Mouse (Mus musculus) intestine, embryonic 15.5 days (tissue): Measurements from ENCODE around the gene Gabpb2. TPM values are rescaled to one million over a fixed set of nuclear protein-coding genes. Genes with fewer than 3 reads are reported as not detected.

Experiments
- ATAC-seq: fragments of 200-750 bp; cut with Nextera tagmentation; 2 replicates; pipeline ENCODE4 v1.8.0; 2017; ENCODE audit warnings: moderate TSS enrichment, moderate library complexity
- H3K27ac ChIP-seq: fragments of 300-500 bp; sonication (generic); 2 replicates; pipeline ENCODE4 v1.5.1; 2015; ENCODE audit warnings: mild to moderate bottlenecking, inconsistent platforms
- H3K27me3 ChIP-seq: fragments of 300-500 bp; sonication (generic); replicated peaks from 2 replicates; pipeline ENCODE4 v1.6.1; 2015; ENCODE audit warnings: inconsistent platforms
- H3K36me3 ChIP-seq: fragments of 300-500 bp; sonication (generic); 2 replicates; pipeline ENCODE4 v1.6.1; 2015; ENCODE audit warnings: inconsistent platforms
- H3K4me1 ChIP-seq: fragments of 300-500 bp; sonication (generic); replicated peaks from 2 replicates; pipeline ENCODE4 v1.6.1; 2015; ENCODE audit warnings: inconsistent platforms
- H3K4me2 ChIP-seq: fragments of 300-500 bp; sonication (generic); replicated peaks from 2 replicates; pipeline ENCODE4 v1.6.1; 2015; ENCODE audit warnings: mild to moderate bottlenecking, inconsistent platforms
- H3K4me3 ChIP-seq: fragments of 300-500 bp; sonication (generic); replicated peaks from 2 replicates; pipeline ENCODE4 v1.5.1; 2015; ENCODE audit warnings: inconsistent platforms
- H3K9ac ChIP-seq: fragments of 300-500 bp; sonication (generic); 2 replicates; pipeline ENCODE4 v1.6.1; 2015; ENCODE audit warnings: inconsistent platforms
- H3K9me3 ChIP-seq: fragments of 300-500 bp; sonication (generic); 2 replicates; pipeline ENCODE4 v1.6.1; 2016; ENCODE audit warnings: inconsistent platforms
- WGBS: fragments of 180-500 bp; shearing (Covaris S2); methylation state at CpG from one replicate; pipeline ENCODE4 v1.1.7; 2015; 5-methylcytosine and 5-hydroxymethylcytosine counted together
- polyA plus RNA-seq: library from polyadenylated mRNA; unstranded; fragments of >200 nt; fragmentation: Nextera tagmentation; extraction: Ambion mirVana; gene quantifications from 2 replicates; pipeline ENCODE4 v1.2.1, GENCODE M21; 2015

The Gabpb2 gene
- polyA plus RNA-seq, 1 experiment from 2014 or later = 8.0 TPM

DNA sequence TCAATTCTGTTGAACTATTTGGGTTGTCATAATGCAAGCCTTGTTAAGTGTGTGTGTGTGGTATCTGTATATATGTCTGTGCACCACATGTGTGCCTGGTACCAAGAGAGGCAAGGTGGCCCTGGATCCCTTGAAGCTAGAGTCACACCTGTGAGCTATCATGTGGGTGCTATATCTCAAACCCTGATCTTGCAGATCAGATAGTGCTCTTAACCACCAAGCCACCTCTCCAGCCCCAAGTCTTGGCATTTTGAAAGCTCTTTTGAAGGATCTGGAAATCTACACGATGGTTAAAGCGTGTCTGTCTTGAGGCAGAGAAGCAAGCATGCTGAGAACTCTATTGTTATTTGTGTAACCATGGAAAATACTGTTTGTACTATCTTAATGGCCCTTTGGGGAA, 7.1 kb downstream of the Gabpb2 start:
- no peak overlapping the region for H3K9ac ChIP-seq
- no peaks in the 10 kb centered on the region for H3K4me1 ChIP-seq
- 82% methylated on average over 2 of the region's 2 CpGs for WGBS
- ATAC-seq = no peak
- H3K4me3 ChIP-seq = no peak overlapping the region
- H3K27ac ChIP-seq = no peak overlapping the region
- H3K27me3 ChIP-seq = no peaks in the 10 kb centered on the region
- H3K36me3 ChIP-seq = peaks cover 11% of the 10 kb centered on the region; the same call in 1 of the 2 replicates
- H3K9me3 ChIP-seq = no peaks in the 10 kb centered on the region
- H3K4me2 ChIP-seq = no peak overlapping the region

DNA sequence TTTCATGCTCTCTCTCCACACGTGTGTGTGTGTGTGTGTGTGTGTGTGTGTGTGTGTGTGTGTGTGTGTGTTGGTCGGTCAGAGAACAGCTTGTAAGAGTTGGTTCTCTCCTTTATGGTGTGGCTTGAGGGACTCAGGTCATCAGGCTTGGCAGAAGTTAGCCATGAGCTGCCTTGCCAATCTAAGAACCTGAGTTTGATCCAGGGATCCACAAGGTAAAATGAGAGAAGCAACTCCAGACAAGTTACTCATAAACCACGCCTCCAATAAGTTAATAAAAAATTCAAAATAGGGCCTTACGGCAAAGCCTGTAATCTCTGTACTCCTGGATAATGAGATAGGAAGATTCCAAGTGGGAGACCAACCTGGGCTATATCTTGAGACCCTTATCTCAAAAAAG, 9.4 kb downstream of the Gabpb2 start:
- no peak overlapping the region for H3K4me3 ChIP-seq
- no peak overlapping the region for H3K4me2 ChIP-seq
- H3K27me3 ChIP-seq = no peaks in the 10 kb centered on the region
- peaks cover 22% of the 10 kb centered on the region for H3K36me3 ChIP-seq
- no peaks in the 10 kb centered on the region for H3K9me3 ChIP-seq
- ATAC-seq = no peak
- H3K4me1 ChIP-seq = no peaks in the 10 kb centered on the region
- WGBS = 86% methylated on average over 3 of the region's 4 CpGs
- no peak overlapping the region for H3K9ac ChIP-seq
- no peak overlapping the region for H3K27ac ChIP-seq

DNA sequence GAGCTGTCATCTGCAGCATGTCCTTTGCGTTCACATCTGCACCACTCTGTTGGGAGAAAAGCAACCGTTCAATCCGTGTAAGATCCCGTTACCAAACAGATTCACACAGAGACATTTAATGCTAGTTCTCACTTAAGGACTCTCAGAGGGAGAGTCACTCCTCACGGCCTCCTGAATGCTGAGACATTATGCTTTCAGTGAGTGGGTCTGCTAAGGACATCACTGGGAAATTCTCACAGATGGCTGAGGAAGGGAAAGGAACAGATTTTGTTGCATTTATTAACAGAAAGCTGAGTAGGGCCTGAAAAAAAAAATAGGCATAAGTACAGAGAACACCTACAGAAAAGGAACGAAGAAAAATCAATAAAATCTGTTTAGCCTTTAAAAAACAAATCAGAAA, 13.8 kb downstream of the Gabpb2 start:
- Histone ChIP-seq H3K4me1 (no peaks in the 10 kb centered on the region), H3K36me3 (peaks cover 52% of the 10 kb centered on the region), H3K4me3 (no peak overlapping the region), H3K4me2 (no peak overlapping the region), H3K9me3 (no peaks in the 10 kb centered on the region), H3K27ac (no peak overlapping the region), H3K27me3 (no peaks in the 10 kb centered on the region), H3K9ac (no peak overlapping the region)
- no peak for ATAC-seq
- WGBS = 94% methylated on average over 6 of the region's 6 CpGs

DNA sequence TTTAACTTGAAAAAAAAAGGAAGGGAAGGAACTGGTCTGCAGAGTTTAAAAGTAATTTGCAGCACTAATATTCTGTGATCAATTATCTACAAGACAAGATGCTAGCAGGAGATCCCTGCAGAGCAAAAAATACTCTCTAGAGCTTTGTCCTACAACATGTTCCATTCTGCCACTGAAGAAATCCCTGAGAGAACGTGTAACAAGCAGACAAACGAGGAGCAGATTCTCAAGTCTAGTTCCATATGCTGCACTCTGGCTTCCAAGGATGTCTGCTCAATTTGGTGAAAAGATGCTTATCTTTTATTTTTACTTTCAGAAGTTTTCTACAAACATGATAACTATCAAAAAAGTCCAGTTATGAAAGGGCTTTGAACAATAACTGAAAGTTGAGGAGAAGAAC, 17.2 kb downstream of the Gabpb2 start:
- H3K27ac ChIP-seq = no peak overlapping the region
- H3K36me3 ChIP-seq = peaks cover 62% of the 10 kb centered on the region
- no peaks in the 10 kb centered on the region for H3K4me1 ChIP-seq
- no peaks in the 10 kb centered on the region for H3K9me3 ChIP-seq
- H3K4me3 ChIP-seq = no peak overlapping the region
- H3K9ac ChIP-seq = no peak overlapping the region
- no peak overlapping the region for H3K4me2 ChIP-seq
- no peaks in the 10 kb centered on the region for H3K27me3 ChIP-seq
- WGBS = 87% methylated on average over 2 of the region's 2 CpGs
- ATAC-seq = no peak

DNA sequence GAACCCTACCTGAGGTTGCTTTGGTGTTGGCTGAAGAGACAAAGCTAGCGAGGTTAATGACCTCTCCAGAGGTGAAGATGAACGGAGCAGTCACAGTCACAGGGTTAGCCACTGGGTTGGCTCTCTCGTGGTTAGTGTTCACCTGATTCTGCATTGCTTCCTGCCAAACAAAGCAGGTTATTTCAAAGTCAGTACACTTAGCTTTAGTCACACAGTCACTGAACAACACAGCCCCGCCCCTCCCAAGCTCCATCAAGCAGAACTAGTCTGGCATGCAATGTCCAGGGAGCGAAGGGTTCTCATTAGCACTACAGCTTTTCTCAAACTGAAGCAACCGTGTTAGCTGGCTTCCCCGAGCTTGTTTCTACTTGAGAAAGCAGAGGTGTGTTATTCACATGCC, 17.6 kb downstream of the Gabpb2 start:
- H3K4me2 ChIP-seq = no peak overlapping the region
- H3K27ac ChIP-seq = no peak overlapping the region
- H3K9me3 ChIP-seq = no peaks in the 10 kb centered on the region
- no peaks in the 10 kb centered on the region for H3K27me3 ChIP-seq
- no peak overlapping the region for H3K9ac ChIP-seq
- H3K36me3 ChIP-seq = peaks cover 62% of the 10 kb centered on the region
- H3K4me1 ChIP-seq = no peaks in the 10 kb centered on the region
- H3K4me3 ChIP-seq = no peak overlapping the region
- 89% methylated on average over 7 of the region's 7 CpGs for WGBS
- no peak for ATAC-seq

DNA sequence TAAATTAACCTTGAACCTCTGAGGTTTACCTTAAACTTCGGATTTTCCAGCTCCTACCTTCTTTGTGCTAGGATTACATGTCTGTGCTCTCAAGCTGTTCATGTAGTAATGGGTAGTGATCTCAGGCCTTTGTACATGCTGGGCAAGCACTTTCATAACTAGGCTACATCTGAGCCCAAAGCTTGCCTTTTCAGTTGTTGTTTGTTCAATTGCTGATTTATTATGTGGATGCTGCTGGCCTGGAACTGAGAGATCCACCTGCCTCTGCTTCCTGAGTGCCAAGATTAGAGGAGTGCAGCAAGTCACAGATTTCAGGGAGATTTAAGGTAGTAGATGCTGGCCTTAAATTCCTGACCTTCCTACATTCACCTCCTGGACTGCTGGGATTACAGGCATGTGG, 18.6 kb downstream of the Gabpb2 start:
- 67% methylated on average over 1 of the region's 1 CpGs for WGBS
- no peaks in the 10 kb centered on the region for H3K4me1 ChIP-seq
- no peak overlapping the region for H3K27ac ChIP-seq
- H3K9me3 ChIP-seq = no peaks in the 10 kb centered on the region
- H3K27me3 ChIP-seq = no peaks in the 10 kb centered on the region
- ATAC-seq = no peak
- peaks cover 56% of the 10 kb centered on the region for H3K36me3 ChIP-seq
- no peak overlapping the region for H3K4me3 ChIP-seq
- no peak overlapping the region for H3K4me2 ChIP-seq
- H3K9ac ChIP-seq = no peak overlapping the region

DNA sequence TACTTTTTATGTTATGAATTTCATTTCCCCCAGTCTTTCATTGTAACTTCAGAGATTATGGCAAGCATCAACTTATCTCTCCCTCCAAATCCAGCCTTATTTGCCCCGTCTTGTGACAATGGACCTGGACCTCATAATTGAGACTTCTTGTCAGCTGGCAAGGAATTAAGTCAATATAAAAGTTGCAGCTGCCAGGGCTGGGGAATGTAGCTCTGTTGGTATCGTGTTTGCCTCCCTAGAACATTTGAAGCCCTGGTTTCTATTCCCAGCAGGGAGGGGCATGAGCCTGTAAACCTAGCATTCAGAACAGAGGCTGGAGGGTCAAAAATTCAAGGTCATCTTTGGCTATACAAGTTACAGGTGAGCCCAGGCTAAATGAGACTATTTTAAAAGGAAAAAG, 21.9 kb downstream of the Gabpb2 start:
- no peak overlapping the region for H3K27ac ChIP-seq
- ATAC-seq = no peak

DNA sequence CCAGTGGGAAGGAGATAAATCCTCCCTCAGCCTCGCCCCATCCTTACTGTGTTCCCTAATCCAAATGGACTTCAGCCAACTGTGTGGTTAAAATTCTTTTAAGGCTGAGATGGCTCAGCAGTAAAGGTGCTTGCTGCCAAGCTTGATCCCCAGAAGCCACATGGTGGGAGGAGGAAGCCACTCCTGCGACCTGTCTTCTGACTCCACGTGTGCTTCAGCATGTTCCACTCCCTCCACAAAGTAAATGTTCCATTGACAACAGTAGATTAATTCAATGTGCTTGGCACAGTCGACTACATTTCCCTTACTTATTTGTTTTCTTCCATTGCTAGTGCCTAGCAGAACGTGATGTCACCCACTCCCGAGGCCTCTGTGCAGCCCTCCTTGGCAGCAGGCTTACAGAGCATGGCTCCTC, 23.0 kb downstream of the Gabpb2 start:
- no peaks in the 10 kb centered on the region for H3K4me1 ChIP-seq
- no peak overlapping the region for H3K27ac ChIP-seq
- no peak for ATAC-seq
- H3K4me3 ChIP-seq = no peak overlapping the region
- H3K4me2 ChIP-seq = no peak overlapping the region
- no peaks in the 10 kb centered on the region for H3K27me3 ChIP-seq
- no peaks in the 10 kb centered on the region for H3K9me3 ChIP-seq
- H3K9ac ChIP-seq = no peak overlapping the region
- 82% methylated on average over 6 of the region's 6 CpGs for WGBS
- H3K36me3 ChIP-seq = peaks cover 31% of the 10 kb centered on the region

More for the DNA sequence above, 21.9 kb downstream of the Gabpb2 start:
- Histone ChIP-seq H3K4me2 (no peak overlapping the region), H3K36me3 (peaks cover 32% of the 10 kb centered on the region), H3K4me3 (no peak overlapping the region), H3K27me3 (no peaks in the 10 kb centered on the region), H3K9me3 (no peaks in the 10 kb centered on the region), H3K9ac (no peak overlapping the region), H3K4me1 (no peaks in the 10 kb centered on the region)
- WGBS = 84% methylated on average over 2 of the region's 2 CpGs

DNA sequence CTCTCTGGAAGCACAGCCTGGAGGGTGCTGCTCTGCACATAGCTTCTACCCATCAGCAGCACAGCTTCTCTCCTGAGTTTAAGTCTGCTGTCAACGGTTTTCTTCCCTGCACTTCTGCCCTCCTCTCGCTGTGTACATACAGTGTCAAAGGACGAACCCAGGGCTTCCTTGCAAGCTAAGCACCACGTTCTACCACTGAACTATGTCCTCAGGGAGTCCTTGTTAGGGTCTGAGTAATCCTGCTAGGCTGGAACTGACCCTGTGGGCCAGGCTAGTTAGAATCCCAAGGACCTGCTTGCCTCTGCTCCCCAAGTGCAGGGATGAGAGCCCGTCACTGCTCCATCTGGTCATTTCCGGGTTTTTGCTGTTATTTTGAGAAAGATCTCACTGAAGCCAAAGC, 30.8 kb downstream of the Gabpb2 start:
- ATAC-seq = no peak
- H3K36me3 ChIP-seq = peaks cover 34% of the 10 kb centered on the region

DNA sequence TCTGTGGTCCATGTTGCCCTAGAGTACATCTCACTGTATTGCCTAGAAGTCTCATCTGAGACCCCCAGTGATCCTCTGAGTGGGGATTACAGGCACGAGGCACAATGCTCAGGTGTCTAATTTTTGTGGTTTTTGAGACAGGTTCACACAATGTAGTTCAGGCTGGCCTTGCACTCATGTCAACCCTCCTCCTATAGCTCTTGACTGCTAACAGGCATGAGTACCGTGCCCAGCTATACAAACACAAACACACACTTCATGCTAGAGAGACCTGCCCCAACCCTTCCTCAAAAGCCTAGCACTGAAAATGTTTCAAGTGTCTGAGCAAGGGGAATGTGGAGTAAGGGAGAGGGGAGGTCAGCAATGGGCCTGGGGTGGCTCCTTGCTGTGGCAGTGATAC, 31.6 kb downstream of the Gabpb2 start:
- WGBS = 88% methylated on average over 2 of the region's 2 CpGs
- peaks cover 34% of the 10 kb centered on the region for H3K36me3 ChIP-seq
- no peaks in the 10 kb centered on the region for H3K27me3 ChIP-seq
- no peak overlapping the region for H3K4me2 ChIP-seq
- no peak overlapping the region for H3K27ac ChIP-seq
- no peak for ATAC-seq
- no peaks in the 10 kb centered on the region for H3K4me1 ChIP-seq
- no peaks in the 10 kb centered on the region for H3K9me3 ChIP-seq
- H3K9ac ChIP-seq = no peak overlapping the region
- H3K4me3 ChIP-seq = no peak overlapping the region

More for the DNA sequence above, 30.8 kb downstream of the Gabpb2 start:
- no peaks in the 10 kb centered on the region for H3K27me3 ChIP-seq
- no peak overlapping the region for H3K4me2 ChIP-seq
- H3K4me1 ChIP-seq = no peaks in the 10 kb centered on the region
- no peaks in the 10 kb centered on the region for H3K9me3 ChIP-seq
- no peak overlapping the region for H3K9ac ChIP-seq
- H3K4me3 ChIP-seq = no peak overlapping the region
- no peak overlapping the region for H3K27ac ChIP-seq
- WGBS = 86% methylated on average over 6 of the region's 6 CpGs

DNA sequence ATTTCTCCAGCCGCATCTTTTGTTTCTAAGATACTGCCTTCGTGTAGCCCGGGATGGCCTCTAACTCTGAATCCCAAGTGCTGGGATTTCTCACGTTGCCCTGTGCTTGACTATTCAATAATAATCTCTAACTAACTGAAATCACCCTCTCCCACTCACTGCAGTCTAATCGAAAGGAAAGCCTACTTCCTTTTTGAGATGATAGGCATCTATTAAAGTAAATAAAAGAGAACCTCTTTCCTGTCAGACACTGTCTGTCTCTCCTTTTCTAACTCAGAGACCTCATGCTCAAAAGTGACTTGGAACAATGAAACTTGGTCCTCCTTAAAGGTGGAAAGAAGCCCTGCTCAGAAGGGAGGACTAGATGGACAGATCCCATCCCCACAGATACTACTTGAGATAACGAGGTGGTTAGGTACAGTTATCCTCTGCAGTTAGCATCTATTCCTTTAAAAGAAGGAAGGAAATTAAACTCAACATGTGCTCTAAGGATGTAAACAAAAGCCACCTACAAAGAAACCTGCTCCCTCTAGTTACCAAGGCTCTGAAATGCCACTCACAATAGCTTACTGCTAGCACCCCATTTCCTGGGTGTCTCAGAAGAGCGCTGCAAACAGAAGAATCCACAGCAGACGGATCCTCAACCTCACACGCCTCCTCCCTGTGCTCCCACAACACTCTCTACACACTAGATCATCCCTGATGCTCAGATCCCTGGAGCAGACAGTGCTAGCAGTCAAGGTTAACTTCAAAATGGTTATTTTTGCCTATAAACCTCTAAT, 32.7 kb downstream of the Gabpb2 start:
- Histone ChIP-seq H3K4me3 (no peak overlapping the region), H3K9me3 (no peaks in the 10 kb centered on the region), H3K4me1 (no peaks in the 10 kb centered on the region), H3K27ac (no peak overlapping the region), H3K36me3 (peaks cover 29% of the 10 kb centered on the region), H3K27me3 (no peaks in the 10 kb centered on the region), H3K9ac (no peak overlapping the region), H3K4me2 (no peak overlapping the region)
- WGBS = 91% methylated on average over 9 of the region's 9 CpGs
- no peak for ATAC-seq

DNA sequence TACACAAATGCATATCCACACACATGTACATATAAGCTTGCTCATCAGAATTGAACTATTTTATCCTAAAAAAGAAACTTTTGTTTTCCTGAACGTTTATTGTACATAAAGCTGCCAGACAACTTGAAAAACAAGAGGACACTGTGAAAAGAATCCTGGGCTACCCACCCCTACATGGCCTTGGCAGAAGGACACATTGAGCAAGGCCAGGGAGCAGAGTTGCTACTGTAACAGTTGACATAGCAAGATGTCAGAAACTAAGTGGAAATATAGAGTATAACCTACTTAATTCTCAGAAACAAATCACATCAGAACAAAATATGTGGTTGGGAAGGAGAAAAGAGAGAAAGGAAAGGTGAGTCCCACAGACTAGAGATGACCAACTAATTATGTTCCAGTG, 35.9 kb downstream of the Gabpb2 start:
- no peaks in the 10 kb centered on the region for H3K4me1 ChIP-seq
- peaks cover 16% of the 10 kb centered on the region for H3K36me3 ChIP-seq
- no peaks in the 10 kb centered on the region for H3K9me3 ChIP-seq
- H3K9ac ChIP-seq = no peak overlapping the region
- H3K4me2 ChIP-seq = no peak overlapping the region
- no peak for ATAC-seq
- H3K27ac ChIP-seq = no peak overlapping the region
- no peaks in the 10 kb centered on the region for H3K27me3 ChIP-seq
- WGBS = 50% methylated on average over 1 of the region's 1 CpGs
- H3K4me3 ChIP-seq = no peak overlapping the region

DNA sequence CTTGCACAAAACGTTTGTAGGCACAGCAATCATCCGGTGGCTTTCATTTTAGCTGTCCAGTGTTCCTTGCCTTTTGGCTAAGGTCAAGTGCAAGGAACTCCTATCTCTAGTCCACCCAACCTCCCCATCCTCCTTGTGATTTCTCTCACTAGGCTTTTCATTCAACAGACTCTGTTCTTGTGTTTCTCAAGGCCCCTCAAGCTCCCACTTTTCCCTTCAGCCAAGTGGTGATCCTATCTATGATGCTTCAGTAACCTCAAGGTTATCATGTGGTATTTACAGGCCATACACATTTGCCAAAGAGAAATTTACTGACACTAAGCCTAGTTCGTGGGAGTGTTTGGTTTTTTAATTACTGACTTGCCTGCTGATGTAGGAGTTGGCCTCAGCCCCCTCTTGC, 37.8 kb downstream of the Gabpb2 start:
- Histone ChIP-seq H3K4me3 (no peak overlapping the region), H3K27ac (no peak overlapping the region), H3K9me3 (no peaks in the 10 kb centered on the region), H3K36me3 (peaks cover 9% of the 10 kb centered on the region; the same call in 1 of the 2 replicates), H3K4me1 (no peaks in the 10 kb centered on the region), H3K4me2 (no peak overlapping the region), H3K9ac (no peak overlapping the region), H3K27me3 (no peaks in the 10 kb centered on the region)
- ATAC-seq = no peak
- 56% methylated on average over 3 of the region's 3 CpGs for WGBS
